Mouse (Mus musculus) forebrain, embryonic 12.5 days (tissue): Measurements from ENCODE around the gene Gm14137. TPM values are rescaled to one million over a fixed set of nuclear protein-coding genes. Genes with fewer than 3 reads are reported as not detected.

Experiments used
- ATAC-seq: fragments of 200-750 bp; cut with Nextera tagmentation; 2 replicates; pipeline ENCODE4 v1.8.0; 2017; ENCODE audit warnings: moderate TSS enrichment; ENCODE audit not compliant: low FRiP score
- H3K27ac ChIP-seq: fragments of 300-500 bp; sonication (generic); 2 replicates; pipeline ENCODE4 v1.5.1; 2016; ENCODE audit warnings: mild to moderate bottlenecking
- H3K27me3 ChIP-seq: fragments of 300-500 bp; sonication (generic); 2 replicates; pipeline ENCODE4 v1.6.1; 2016; ENCODE audit warnings: mild to moderate bottlenecking
- H3K36me3 ChIP-seq: fragments of 300-500 bp; sonication (generic); replicated peaks from 2 replicates; pipeline ENCODE4 v1.6.1; 2016; ENCODE audit warnings: mild to moderate bottlenecking
- H3K4me1 ChIP-seq: fragments of 300-500 bp; sonication (generic); 2 replicates; pipeline ENCODE4 v1.6.1; 2016
- H3K4me2 ChIP-seq: fragments of 300-500 bp; sonication (generic); 2 replicates; pipeline ENCODE4 v1.6.1; 2016; ENCODE audit warnings: mild to moderate bottlenecking, moderate library complexity
- H3K4me3 ChIP-seq: fragments of 300-500 bp; sonication (generic); replicated peaks from 2 replicates; pipeline ENCODE4 v1.5.1; 2016; ENCODE audit warnings: mild to moderate bottlenecking
- H3K9ac ChIP-seq: fragments of 300-500 bp; sonication (generic); 2 replicates; pipeline ENCODE4 v1.6.1; 2016; ENCODE audit warnings: mild to moderate bottlenecking
- H3K9me3 ChIP-seq: fragments of 300-500 bp; sonication (generic); 2 replicates; pipeline ENCODE4 v1.6.1; 2016
- WGBS: fragments of 180-500 bp; shearing (Covaris S2); methylation state at CpG from one replicate; pipeline ENCODE4 v1.1.7; 2016; 5-methylcytosine and 5-hydroxymethylcytosine counted together
- polyA plus RNA-seq: library from polyadenylated mRNA; unstranded; fragments of >200 nt; fragmentation: Nextera tagmentation; extraction: Ambion mirVana; gene quantifications from 2 replicates; pipeline ENCODE4 v1.2.1, GENCODE M21; 2016

The Gm14137 gene
- polyA plus RNA-seq, 1 experiment from 2014 or later: 1.5 TPM

- H3K27me3 ChIP-seq: no peaks in the 10 kb centered on the region
- ATAC-seq: no peak
- H3K36me3 ChIP-seq: no peaks in the 10 kb centered on the region
- H3K4me2 ChIP-seq: no peak overlapping the region
- no peak overlapping the region for H3K9ac ChIP-seq
- H3K4me3 ChIP-seq: no peak overlapping the region
- no peak overlapping the region for H3K27ac ChIP-seq
- peaks cover 24% of the 10 kb centered on the region for H3K4me1 ChIP-seq
- no peaks in the 10 kb centered on the region for H3K9me3 ChIP-seq
- 80% methylated on average over 4 of the region's 4 CpGs for WGBS
Measured at GRCm38 (mm10) chr2:119203871-119204460, 29.7 kb downstream of the Gm14137 start.

- peaks cover 24% of the 10 kb centered on the region for H3K36me3 ChIP-seq
- 20% methylated on average over 6 of the region's 6 CpGs for WGBS
- peak overlapping the region; percentile 70 for H3K4me2 ChIP-seq
- H3K4me1 ChIP-seq: peaks cover 26% of the 10 kb centered on the region
- no peaks in the 10 kb centered on the region for H3K27me3 ChIP-seq
- H3K4me3 ChIP-seq: peak overlapping the region; percentile 74
- no peak; the same call in 1 of the 2 replicates for ATAC-seq
- peak overlapping the region; percentile 87 for H3K27ac ChIP-seq
- H3K9ac ChIP-seq: peak overlapping the region; percentile 79
- no peaks in the 10 kb centered on the region for H3K9me3 ChIP-seq
Measured at GRCm38 (mm10) chr2:119207961-119208343, 33.6 kb downstream of the Gm14137 start.

- under 1% methylated on average over 51 of the region's 51 CpGs for WGBS
- peak; percentile 97 for ATAC-seq
Measured at GRCm38 (mm10) chr2:119208344-119209175, 34.3 kb downstream of the Gm14137 start, which contains the start of the genes Zfyve19 and Dnajc17. TSS of gene Zfyve19 (plus strand) at chr2:119208617. TSS of gene Dnajc17 (minus strand) at chr2:119208795.

GRCm38 (mm10) chr2:119209176-119209507, 34.8 kb downstream of the Gm14137 start:
- 2% methylated on average over 13 of the region's 13 CpGs for WGBS
- Histone ChIP-seq H3K9ac (peak overlapping the region; percentile 79), H3K9me3 (no peaks in the 10 kb centered on the region), H3K4me3 (peak overlapping the region; percentile 74), H3K27me3 (no peaks in the 10 kb centered on the region), H3K36me3 (peaks cover 30% of the 10 kb centered on the region), H3K4me2 (peak overlapping the region; percentile 70), H3K4me1 (peaks cover 17% of the 10 kb centered on the region), H3K27ac (peak overlapping the region; percentile 87; the same call in 1 of the 2 replicates)
- ATAC-seq: peak; percentile 5

More at GRCm38 (mm10) chr2:119208344-119209175, 34.3 kb downstream of the Gm14137 start, which contains the start of the genes Zfyve19 and Dnajc17:
- Histone ChIP-seq H3K9ac (peak within 1 kb of the TSS; percentile 79), H3K27ac (peak within 1 kb of the TSS; percentile 87), H3K4me3 (peak within 1 kb of the TSS; percentile 74), H3K36me3 (peaks cover 27% of the 10 kb centered on the region), H3K27me3 (no peaks in the 10 kb centered on the region), H3K9me3 (no peaks in the 10 kb centered on the region), H3K4me1 (peaks cover 20% of the 10 kb centered on the region), H3K4me2 (peak within 1 kb of the TSS; percentile 70)

Other genes with a start within 250 kb of the Gm14137 start
- gene Chst14, start 248.0 kb upstream of the Gm14137 start, polyA plus RNA-seq: 12.9 and 14.7 TPM in 2 replicates
- gene Ccdc32, start 145.1 kb upstream of the Gm14137 start, polyA plus RNA-seq: 25.3 and 26.4 TPM in 2 replicates
- 7.0 and 7.7 TPM in 2 replicates for gene Rpusd2, start 139.7 kb upstream of the Gm14137 start, polyA plus RNA-seq
- 71.0 and 84.4 TPM in 2 replicates for gene Knl1, start 127.4 kb upstream of the Gm14137 start, polyA plus RNA-seq
- gene Rad51, start 61.7 kb upstream of the Gm14137 start, polyA plus RNA-seq: 66.5 and 67.6 TPM in 2 replicates
- gene Rmdn3, start 17.5 kb upstream of the Gm14137 start, polyA plus RNA-seq: 43.6 and 48.7 TPM in 2 replicates
- gene Gchfr, start 6.7 kb upstream of the Gm14137 start, polyA plus RNA-seq: 2.2 and 2.3 TPM in 2 replicates
- gene Zfyve19, start 34.1 kb downstream of the Gm14137 start, polyA plus RNA-seq: 45.9 and 51.1 TPM in 2 replicates
- 26.0 and 26.7 TPM in 2 replicates for gene Dnajc17, start 34.3 kb downstream of the Gm14137 start, polyA plus RNA-seq
- not detected in 2 replicates for gene Ppp1r14d, start 55.4 kb downstream of the Gm14137 start, polyA plus RNA-seq
- gene Spint1, start 62.9 kb downstream of the Gm14137 start, polyA plus RNA-seq: 2.0 and 2.1 TPM in 2 replicates
- gene Rhov, start 96.8 kb downstream of the Gm14137 start, polyA plus RNA-seq: 3.7 and 3.9 TPM in 2 replicates
- 25.5 and 27.4 TPM in 2 replicates for gene Vps18, start 114.2 kb downstream of the Gm14137 start, polyA plus RNA-seq
- gene Dll4, start 151.3 kb downstream of the Gm14137 start, polyA plus RNA-seq: 3.5 and 3.8 TPM in 2 replicates
- 2.4 and 2.7 TPM in 2 replicates for gene Chac1, start 176.7 kb downstream of the Gm14137 start, polyA plus RNA-seq